Mouse (Mus musculus): ENCODE measurements around the gene Scel. TPM values are rescaled to one million over a fixed set of nuclear protein-coding genes. Genes with fewer than 3 reads are reported as not detected.
"Not testable (repeated sequence)": the region's sequence is repeated elsewhere in the genome, so short reads cannot be mapped to it uniquely, and the experiment has no call there.

The Scel gene
- not detected in 2 replicates for polyA plus RNA-seq (2012; rRNA removed)

DNA sequence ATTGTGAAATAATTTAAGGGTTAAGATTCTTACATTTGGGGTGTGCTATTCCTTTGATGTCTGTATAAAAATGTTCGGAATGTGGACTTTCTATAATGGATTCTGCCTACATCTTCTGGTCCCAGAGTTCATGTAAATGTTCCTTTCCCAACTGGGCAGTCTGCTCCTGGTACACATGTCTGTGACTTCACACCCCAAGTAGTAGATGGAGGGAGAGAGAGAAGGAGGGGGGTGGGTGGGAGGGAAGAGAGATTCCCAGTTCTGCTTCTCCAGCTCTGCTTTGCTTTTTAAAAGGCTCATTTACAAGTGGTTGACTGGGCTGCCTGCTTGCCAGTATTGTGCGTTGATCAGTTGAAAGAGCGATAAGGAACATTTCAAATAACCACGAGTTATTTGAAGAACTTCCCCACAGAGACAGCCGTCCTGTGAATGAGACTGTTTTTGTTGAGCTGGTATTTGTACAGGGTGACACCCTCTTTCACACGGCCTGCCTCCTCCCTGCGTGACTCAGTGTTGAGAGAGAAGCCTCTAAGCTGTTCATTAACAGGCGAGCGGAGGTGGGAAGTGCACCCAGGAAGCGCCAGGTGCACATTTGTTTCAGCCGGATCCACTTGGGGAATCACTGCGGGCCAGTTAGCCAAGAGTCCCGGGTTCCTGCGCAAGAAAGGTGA lies at the start of gene Scel:
Scel (plus strand) TSS at position 541 of the 671 bp plus-strand sequence.
- peak; percentile 71 for DNase-seq (ENCODE audit: low read depth, low spot score)
- WGBS: 12% methylated on average over 14 of the region's 14 CpGs

DNA sequence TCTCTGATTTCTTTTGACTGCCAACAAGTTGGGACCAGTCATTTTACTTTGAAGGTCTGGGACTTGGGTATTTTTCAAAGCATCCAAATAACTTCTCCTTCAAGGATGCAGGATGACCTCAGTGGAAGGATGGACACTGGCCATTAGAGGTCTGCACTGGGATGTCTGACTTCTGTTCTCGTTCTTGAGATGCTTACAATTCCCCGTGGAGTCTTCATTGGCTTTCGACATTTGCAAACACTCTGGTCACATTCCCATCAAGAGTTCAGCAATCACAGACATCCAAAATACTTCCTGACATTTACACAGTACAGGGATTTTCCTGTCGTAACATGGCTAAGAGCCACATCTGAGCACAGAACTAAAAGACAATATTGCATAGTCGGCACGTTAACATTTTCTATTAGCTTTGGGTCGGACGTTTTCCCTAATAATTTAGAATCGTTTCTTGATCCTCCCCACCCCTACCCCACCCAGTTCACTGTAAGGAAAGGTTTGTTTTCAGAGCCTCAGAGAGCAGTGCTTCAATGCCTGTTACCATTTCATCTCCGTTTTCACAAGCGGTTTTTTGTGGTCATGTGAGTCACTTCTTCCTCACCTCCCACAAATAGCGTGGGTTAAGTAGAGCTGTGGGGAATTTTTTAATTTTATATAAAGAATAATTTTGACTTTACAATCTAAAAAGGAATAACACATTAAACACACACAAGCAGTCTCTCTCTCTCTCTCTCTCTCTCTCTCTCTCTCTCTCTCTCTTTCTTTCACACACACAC lies 44.3 kb upstream of the Scel start:
- 55% methylated on average over 12 of the region's 12 CpGs for WGBS

DNA sequence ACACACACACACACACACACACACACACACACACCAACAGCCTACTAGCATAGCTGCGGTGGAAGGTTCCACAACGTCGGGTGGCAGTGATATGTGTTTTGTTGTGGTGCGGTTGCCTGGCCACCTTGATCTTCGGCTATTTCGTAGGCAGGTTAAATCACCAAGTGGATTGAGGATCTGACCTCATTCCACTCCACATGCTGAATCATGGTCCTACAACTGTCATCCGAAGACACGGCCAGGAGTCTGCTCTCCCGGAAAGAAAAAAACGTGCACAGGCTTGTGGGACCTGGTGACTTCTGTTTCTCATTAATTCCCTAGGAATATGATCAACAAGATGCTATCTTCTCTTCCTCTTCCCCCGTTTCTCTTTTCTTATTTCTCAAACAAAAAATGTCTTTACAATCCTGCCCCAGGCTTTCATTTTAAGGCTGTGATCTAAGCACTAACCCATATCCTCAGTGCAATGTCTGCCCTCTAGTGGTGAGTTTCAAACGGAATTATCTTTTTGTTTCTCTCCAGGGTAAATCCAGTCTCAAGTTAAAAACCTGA lies 43.6 kb upstream of the Scel start:
- WGBS: 31% methylated on average over 12 of the region's 12 CpGs
- DNase-seq (ENCODE audit: low read depth, low spot score): peak; percentile 40

More for the DNA sequence above, 44.3 kb upstream of the Scel start:
- DNase-seq (ENCODE audit: low read depth, low spot score): no peak

DNA sequence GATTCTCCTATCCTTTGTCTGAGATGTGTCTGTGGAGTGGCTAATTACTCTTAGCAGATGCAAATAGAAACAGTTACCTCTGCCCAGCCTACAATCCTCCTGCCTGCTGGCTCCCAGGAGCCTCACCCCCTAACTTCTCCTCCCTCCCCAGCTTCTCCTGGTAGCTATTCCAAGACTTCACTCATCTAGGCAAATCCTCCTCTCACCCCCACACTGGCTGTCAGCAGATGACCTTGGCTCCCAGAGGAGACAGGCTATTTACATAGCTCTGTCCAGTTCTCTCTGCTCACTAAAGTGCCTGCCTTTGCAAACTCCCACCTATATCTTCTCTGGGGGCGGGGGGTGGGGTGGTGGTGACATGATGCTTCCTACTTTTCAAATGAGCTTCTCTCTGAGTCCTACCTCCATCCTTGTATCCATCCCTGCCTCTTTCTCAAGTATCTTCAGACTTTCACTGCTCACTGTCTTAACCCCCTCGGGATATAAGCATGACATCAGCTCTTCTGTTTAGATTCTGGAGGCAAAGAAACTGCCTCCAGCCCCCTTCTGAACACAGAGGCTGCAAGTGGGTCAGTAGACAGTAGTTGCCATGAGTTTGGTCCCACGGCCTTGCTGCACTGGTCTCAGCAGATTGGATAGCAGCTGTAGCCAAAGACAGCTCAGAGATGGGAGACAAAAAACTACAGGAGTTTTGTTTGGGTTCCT lies 41.9 kb upstream of the Scel start:
- DNase-seq (ENCODE audit: low read depth, low spot score): no peak
- WGBS: 21% methylated on average over 3 of the region's 3 CpGs

DNA sequence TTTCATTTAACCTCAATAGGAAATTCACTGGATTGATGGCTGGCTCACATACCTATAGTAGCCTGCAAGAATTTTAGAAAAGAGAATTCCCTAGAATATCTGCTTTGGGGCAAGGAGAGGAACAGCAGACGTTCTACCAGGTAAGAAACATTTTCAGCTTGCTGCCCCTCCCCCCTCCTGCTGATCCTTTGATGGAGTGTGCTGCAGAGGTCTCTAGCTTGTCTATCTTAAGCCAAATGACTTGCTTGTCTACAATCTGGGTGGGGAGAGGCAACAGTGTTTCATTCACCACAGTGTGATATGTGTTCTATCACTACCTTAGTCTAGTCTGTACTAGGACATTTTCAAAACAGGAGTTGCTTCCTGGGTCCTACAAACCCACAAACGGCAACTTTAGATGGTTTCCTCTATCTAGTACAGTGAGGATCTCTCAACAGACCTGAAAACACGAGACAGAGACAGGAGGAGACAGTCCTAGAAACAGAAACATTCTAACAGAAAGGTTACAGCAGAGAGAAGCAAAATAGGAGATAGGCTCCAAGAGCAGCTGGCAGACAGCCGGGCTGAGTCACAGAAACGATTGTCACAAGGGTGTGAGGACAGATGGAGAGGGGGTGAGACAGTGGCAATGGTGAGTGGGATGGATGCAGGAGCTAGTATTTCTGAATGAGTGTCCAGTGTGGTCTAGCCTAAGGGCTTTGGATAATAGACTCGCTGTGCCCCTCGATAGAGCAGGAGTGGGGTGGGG lies 41.2 kb upstream of the Scel start:
- no peak for DNase-seq (ENCODE audit: low read depth, low spot score)
- WGBS: 46% methylated on average over 7 of the region's 7 CpGs

DNA sequence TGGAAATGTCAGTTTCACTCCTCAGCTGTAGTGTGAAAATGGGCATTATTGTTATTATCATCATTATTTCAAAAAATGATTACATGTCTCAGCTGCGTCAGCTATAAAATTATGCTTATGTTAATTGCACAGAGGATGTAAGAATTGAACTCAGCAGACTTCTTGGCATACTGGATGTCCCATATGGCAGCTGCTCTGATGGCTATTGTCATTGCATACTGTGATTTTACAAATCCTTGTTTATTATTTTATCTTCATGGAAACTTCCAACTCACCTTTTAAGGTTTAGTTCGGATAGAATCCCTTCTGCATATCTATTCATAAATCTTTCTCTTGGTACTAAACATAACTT lies 40.6 kb upstream of the Scel start:
- WGBS: 77% methylated on average over 2 of the region's 2 CpGs
- DNase-seq (ENCODE audit: low read depth, low spot score): no peak

DNA sequence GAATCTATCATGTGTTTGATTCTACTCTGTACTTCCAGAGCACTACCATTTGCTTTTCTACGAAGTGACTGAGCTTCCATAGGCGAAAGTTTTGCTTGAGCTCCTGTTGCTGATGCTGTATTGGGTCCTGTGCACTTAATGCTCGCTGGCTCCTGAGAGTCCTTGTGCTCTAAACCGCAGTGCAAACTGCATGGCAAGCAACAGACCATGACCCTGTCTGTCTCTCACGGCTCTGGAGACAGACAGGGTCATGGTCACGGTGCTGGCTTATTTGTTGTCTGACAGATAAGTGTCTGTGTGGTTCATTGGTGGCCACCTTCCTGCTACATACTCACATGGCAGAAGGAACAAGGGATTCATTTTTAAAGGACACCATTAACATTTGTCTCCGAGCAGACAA lies 37.8 kb upstream of the Scel start:
- 65% methylated on average over 7 of the region's 7 CpGs for WGBS
- DNase-seq (ENCODE audit: low read depth, low spot score): no peak

DNA sequence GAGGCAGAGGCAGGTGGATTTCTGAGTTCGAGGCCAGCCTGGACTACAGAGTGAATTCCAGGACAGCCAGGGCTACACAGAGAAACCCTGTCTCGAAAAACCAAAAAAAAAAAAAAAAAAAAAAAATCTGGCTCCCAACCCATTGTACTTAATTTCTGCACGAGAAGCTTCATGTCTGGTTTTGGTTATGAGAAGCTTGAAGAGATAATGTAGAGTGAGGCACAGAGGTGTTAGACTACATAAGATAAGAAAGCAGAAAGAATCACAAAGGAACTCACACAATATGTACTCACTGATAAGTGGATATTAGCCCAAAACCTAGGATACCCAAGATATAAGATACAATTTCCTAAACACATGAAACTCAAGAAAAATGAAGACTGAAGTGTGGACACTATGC lies 36.9 kb upstream of the Scel start:
- whole genome bisulfite sequencing: 73% methylated on average over 3 of the region's 3 CpGs
- DNase-seq (ENCODE audit: low read depth, low spot score): not testable (repeated sequence)

DNA sequence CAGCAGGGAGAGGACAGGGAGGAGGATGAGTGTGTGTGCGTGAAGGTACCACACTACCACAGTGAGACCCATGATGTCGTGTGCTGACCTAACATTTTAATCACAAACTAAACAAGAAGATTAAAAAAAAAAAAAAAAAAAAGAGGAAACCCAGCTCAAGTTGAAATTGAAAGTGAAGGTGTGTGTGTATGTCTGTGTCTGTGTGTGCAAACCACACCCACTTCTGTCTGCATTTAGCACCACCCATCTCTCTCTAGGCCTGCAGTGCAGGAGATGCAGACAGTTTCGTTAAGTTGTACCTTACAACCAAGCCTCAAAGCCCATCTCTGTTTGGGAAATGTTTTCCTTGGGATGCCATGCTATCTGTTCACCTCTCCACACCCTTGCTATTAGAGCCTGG lies 35.9 kb upstream of the Scel start:
- WGBS: 35% methylated on average over 3 of the region's 3 CpGs
- no peak for DNase-seq (ENCODE audit: low read depth, low spot score)

DNA sequence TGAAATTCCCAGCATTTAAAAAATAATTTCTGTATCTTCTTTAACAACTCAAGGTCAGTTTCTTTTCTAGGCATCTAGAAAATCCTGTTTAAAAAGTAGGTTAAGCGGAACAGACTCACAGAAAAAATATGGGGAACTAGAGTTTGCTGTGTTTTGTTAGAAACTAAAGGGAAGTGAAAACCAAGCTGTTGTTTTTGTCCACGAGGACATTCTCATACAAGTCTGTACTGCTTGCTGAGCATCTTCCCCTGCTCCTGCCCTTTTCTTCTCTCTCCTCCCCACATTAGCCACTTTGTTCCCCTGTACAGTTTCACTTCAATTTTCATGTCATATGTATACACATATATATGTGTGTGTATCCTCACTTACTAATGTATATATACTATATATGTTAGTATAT lies 35.2 kb upstream of the Scel start:
- no peak for DNase-seq (ENCODE audit: low read depth, low spot score)
- WGBS: 82% methylated on average over 2 of the region's 2 CpGs

DNA sequence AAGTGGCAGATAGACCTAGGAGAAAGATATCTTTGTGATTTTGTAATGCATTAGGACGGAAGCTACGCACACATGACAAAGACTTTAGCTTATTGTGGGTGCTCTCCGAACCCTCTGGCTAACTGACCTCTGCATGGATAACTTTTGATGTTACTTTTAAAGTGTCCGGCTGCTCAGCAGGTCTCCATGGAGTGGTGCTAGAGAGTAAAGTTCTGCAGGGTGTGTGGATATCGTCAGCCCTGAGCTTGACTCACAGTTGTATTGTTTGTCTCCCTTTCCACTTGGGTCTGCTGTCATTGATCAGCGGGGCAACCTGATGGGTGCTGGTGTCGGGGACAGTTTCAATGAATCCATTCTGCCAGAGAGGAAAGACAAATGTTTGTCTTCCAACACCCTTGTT lies 33.7 kb upstream of the Scel start:
- no peak for DNase-seq (ENCODE audit: low read depth, low spot score)
- WGBS: 50% methylated on average over 7 of the region's 7 CpGs

DNA sequence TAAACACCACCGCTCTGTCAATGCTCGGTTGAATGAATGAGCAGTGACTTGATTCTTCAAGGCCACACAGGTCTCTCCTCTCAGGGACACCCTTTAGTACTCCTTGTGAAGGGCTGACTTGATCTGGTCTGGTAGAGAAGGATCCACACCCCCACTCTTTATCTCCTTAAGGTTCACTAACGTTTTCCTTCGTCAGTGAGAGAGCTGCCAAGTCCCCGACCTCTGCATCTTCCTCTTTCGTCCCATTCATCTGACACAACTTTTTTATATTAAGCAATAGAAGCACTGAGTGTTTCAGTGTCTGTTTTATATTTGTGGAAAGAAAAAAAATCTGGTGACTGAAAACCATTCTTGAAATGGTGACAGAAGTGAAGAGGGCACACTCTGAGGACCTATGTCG lies 31.6 kb upstream of the Scel start:
- 66% methylated on average over 7 of the region's 7 CpGs for WGBS
- DNase-seq (ENCODE audit: low read depth, low spot score): no peak

DNA sequence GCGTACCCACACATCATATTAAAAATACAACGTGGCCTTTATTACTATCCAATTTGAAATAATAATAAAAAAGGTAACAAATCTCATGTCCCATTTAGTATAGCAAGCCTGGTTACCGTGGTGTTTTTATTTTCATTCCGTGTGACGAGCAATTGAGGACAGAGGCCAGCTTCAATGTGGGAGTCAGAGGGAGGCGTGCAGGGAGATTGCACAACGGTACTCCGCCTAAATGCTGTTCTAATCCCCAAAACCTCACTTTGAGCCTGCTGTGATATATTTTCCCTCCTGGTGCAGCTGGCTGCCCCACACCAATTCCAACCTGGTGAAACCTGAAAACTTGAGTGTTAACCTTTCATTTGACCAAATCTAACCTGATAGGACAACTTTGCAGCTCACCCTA lies 27.5 kb upstream of the Scel start:
- no peak for DNase-seq (ENCODE audit: low read depth, low spot score)
- WGBS: 77% methylated on average over 8 of the region's 8 CpGs

DNA sequence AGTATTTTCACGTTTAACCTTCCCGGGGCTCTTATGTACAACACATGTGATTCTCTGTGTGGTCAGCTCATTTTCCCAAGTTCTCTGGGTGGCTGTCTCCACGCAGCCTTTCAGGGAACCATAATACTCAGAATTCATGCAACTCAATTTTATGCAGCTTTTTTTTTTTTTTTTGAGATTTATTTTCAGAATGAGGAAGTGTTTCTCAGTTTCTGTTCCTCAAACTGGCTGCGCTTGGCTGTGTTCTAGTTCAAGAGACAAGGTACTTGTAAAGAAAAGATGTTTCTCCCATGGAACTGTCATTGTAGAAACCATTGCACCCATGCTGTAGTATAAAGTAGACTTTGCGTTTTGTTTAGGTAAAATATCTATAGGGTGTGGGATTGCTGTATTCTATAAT lies 26.2 kb upstream of the Scel start:
- DNase-seq (ENCODE audit: low read depth, low spot score): no peak
- WGBS: 80% methylated on average over 5 of the region's 5 CpGs

DNA sequence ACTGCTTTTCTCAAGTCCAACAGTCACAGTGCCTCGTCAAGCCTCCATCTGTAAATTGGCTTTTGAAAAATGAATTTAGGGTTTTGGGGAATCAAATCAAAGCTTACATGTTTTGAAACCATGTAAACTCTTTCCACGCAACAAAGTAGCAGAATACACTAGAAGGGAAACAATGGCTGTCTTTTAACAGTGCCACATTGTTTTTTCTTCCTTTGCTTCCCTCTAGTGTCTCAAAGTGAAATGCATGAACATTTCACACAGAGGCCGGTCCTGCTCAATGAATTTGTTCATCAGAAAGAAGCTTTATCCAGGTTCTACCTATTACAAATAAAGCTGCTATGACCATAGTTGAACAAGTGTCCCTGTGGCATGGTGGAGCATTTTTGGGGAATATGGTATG lies 24.5 kb upstream of the Scel start:
- no peak for DNase-seq (ENCODE audit: low read depth, low spot score)
- 42% methylated on average over 3 of the region's 3 CpGs for WGBS

DNA sequence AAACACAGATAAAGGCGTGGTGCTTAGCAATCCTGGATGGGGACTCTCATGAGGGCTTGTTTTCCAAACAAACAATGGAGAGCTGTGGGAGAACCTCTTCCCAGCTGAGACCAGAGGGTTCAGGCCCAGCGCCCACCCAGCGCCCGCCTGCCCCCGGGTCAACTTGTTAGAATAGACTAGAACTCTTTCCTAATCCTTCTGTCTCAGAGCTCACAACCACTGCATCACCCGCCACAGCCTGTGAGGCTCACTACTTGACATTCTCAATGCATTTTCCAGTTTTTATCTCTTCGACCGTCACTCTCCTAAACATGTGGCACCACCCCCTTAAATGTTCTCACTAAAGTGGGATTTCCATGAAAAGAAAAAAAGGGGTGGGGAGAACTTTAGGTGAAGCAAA lies 14.9 kb upstream of the Scel start:
- no peak for DNase-seq (ENCODE audit: low read depth, low spot score)
- WGBS: 75% methylated on average over 8 of the region's 8 CpGs

DNA sequence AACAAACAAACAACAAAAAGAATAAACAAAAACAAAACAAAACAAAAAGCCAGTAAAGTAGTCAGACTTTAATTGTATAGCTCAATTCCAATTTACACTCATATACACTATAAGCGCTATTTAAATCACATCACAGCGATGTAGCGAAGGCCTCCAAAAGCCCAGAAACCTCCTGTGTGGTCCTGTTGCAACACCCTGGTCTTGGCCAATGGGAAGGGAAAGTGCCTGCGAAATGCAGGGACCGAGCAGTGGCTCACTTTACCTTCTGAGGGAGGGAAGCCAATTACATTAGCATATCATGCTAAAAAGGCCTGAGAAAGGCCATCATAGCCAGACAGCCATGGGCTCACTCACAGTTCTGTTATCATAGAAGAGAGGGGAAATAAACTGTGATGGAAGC lies 14.5 kb upstream of the Scel start:
- WGBS: 85% methylated on average over 5 of the region's 5 CpGs
- no peak for DNase-seq (ENCODE audit: low read depth, low spot score)

DNA sequence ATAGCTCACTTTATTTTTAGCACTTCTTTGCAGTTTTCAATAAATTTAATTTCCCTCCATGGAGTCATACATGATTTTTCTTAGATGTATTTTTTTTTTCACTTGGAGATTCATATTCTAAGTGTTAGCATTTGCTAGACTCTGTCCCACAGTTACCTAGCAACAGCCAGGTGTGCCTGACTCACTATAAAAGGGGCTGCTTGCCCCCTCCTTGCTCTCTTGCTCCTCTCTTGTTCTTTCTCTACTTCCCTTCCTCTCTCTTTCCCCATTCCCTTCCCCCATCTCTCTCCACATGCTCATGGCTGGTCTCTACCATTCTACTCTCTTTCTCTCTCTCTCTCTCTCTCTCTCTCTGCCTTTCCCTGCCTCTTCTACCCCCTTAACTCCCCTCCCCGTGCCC lies 14.1 kb upstream of the Scel start:
- no peak for DNase-seq (ENCODE audit: low read depth, low spot score)
- WGBS: 35% methylated on average over 1 of the region's 1 CpGs

DNA sequence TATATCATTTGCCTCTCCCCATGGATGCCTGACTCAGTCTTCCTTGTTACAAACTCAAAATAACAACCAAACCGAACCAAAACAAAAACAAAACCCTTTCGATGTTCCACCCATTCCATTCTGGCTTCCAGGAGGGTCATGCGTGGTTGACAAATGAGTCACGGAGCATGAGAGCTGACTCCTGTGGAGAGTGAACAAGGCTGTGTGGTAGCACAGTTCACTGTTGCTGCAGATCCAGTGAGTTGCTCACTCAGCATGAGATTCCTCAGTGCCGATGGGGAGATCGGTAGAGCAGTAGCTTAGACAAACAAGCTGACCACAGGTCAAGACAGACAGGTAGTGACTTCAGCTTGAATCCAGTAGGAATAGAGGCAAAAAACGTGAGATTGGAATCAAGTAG lies 12.8 kb upstream of the Scel start:
- no peak for DNase-seq (ENCODE audit: low read depth, low spot score)
- 58% methylated on average over 7 of the region's 7 CpGs for WGBS

DNA sequence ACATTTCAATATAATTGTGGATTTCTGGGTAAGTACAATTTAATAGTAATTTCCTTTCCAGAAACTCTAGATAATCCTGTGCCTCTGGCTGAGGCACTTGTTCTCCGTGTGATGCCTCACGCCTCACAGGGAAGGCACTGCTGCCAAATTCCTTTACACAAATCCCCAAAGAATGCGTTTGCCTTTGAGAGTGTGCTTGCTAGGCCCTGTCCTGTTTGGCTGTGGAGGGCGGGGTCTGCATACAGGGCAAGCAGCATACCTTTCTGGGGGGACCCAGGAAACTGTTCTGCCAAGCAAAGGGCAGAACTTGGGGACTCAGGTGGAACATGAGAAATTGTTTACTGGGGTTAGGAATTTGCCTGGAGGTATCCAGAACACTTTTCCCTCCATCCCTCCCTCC lies 12.2 kb upstream of the Scel start:
- 27% methylated on average over 4 of the region's 4 CpGs for WGBS
- no peak for DNase-seq (ENCODE audit: low read depth, low spot score)

All from large intestine, adult 2 months (tissue).